Mouse (Mus musculus) effector memory CD4-positive, alpha-beta T cell, adult 5 months (primary cell): ENCODE measurements around the gene Olfr434. TPM values are rescaled to one million over a fixed set of nuclear protein-coding genes. Genes with fewer than 3 reads are reported as not detected.

Experiments
- polyA plus RNA-seq: library from polyadenylated mRNA; unstranded; fragments of 100-300 nt; shearing (Covaris generic); gene quantifications from one replicate; pipeline ENCODE4 v1.2.1, GENCODE M21; 2017

Gene Olfr434
- polyA plus RNA-seq: not detected

GRCm38 (mm10) chr6:43212873-43213272 lies at the start of gene Olfr434:
Olfr434 (plus strand) TSS chr6:43213021.

DNA sequence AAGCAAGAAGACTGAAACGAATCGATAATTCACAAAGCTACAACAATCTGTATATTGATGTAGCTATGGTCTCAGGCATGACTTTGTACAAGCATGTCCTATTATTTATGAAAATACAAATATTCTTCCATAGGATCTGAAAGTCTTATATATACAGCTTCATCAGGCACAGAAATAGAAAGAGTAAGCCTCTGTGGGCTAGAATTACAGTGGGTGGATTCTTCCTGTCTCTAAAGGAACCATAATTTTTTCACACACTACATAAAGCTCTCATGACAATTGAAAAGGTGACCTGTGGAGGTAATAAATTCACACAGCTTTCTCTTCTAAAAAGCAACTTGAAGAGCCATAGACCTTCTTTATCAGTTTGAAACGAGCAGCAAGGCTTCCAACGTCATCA lies 41.0 kb upstream of the Olfr434 start, which contains the start of gene Olfr13:
Gene Olfr13, plus strand, starts transcription at position 301 of the 400 bp plus-strand sequence.

GRCm38 (mm10) chr6:43196781-43197180 lies 16.0 kb upstream of the Olfr434 start, which contains the start of gene Olfr435:
Olfr435 (plus strand) TSS chr6:43197146.

GRCm38 (mm10) chr6:43231255-43231654 lies 18.4 kb downstream of the Olfr434 start, which contains the start of gene Olfr47:
Olfr47 (plus strand) TSS chr6:43231529.

GRCm38 (mm10) chr6:43265363-43266041 lies 52.7 kb downstream of the Olfr434 start, which contains the start of gene Arhgef5:
Arhgef5 (plus strand) TSS chr6:43265582.

Other genes with a start within 250 kb of the Olfr434 start
- gene Olfr441, start 106.7 kb upstream of the Olfr434 start, polyA plus RNA-seq: not detected
- gene Olfr237-ps1, start 66.5 kb upstream of the Olfr434 start, polyA plus RNA-seq: 0.15 TPM
- not detected for gene Olfr437, start 49.7 kb upstream of the Olfr434 start, polyA plus RNA-seq
- not detected for gene Olfr13, start 40.9 kb upstream of the Olfr434 start, polyA plus RNA-seq
- gene Olfr435, start 15.9 kb upstream of the Olfr434 start, polyA plus RNA-seq: not detected
- gene Olfr47, start 18.5 kb downstream of the Olfr434 start, polyA plus RNA-seq: not detected
- gene Arhgef5, start 52.6 kb downstream of the Olfr434 start, polyA plus RNA-seq: 0.37 TPM
- gene Nobox, start 96.5 kb downstream of the Olfr434 start, polyA plus RNA-seq: not detected